Mouse (Mus musculus) hindbrain, embryonic 12.5 days (tissue): Measurements from ENCODE around the gene Acat3. TPM values are rescaled to one million over a fixed set of nuclear protein-coding genes. Genes with fewer than 3 reads are reported as not detected.

ENCODE experiments used
- ATAC-seq: fragments of 200-750 bp; cut with Nextera tagmentation; 2 replicates; pipeline ENCODE4 v1.8.0; 2017; ENCODE audit warnings: moderate TSS enrichment; ENCODE audit not compliant: low FRiP score
- H3K27ac ChIP-seq: fragments of 300-500 bp; sonication (generic); 2 replicates; pipeline ENCODE4 v1.5.1; 2016; ENCODE audit warnings: mild to moderate bottlenecking
- H3K27me3 ChIP-seq: fragments of 300-500 bp; sonication (generic); 2 replicates; pipeline ENCODE4 v1.6.1; 2016; ENCODE audit warnings: mild to moderate bottlenecking
- H3K36me3 ChIP-seq: fragments of 300-500 bp; sonication (generic); 2 replicates; pipeline ENCODE4 v1.6.1; 2016; ENCODE audit warnings: mild to moderate bottlenecking
- H3K4me1 ChIP-seq: fragments of 300-500 bp; sonication (generic); 2 replicates; pipeline ENCODE4 v1.6.1; 2016
- H3K4me2 ChIP-seq: fragments of 300-500 bp; sonication (generic); replicated peaks from 2 replicates; pipeline ENCODE4 v1.6.1; 2016; ENCODE audit warnings: mild to moderate bottlenecking
- H3K4me3 ChIP-seq: fragments of 300-500 bp; sonication (generic); 2 replicates; pipeline ENCODE4 v1.5.1; 2016; ENCODE audit warnings: mild to moderate bottlenecking
- H3K9ac ChIP-seq: fragments of 300-500 bp; sonication (generic); 2 replicates; pipeline ENCODE4 v1.6.1; 2016; ENCODE audit warnings: mild to moderate bottlenecking, moderate library complexity
- H3K9me3 ChIP-seq: fragments of 300-500 bp; sonication (generic); replicated peaks from 2 replicates; pipeline ENCODE4 v1.6.1; 2016; ENCODE audit warnings: mild to moderate bottlenecking
- WGBS: fragments of 180-500 bp; shearing (Covaris S2); methylation state at CpG from one replicate; pipeline ENCODE4 v1.1.7; 2016; 5-methylcytosine and 5-hydroxymethylcytosine counted together
- polyA plus RNA-seq: library from polyadenylated mRNA; unstranded; fragments of >200 nt; fragmentation: Nextera tagmentation; extraction: Ambion mirVana; gene quantifications from 2 replicates; pipeline ENCODE4 v1.2.1, GENCODE M21; 2016

The Acat3 gene
- polyA plus RNA-seq, 1 experiment from 2014 or later = 1.3 TPM

DNA sequence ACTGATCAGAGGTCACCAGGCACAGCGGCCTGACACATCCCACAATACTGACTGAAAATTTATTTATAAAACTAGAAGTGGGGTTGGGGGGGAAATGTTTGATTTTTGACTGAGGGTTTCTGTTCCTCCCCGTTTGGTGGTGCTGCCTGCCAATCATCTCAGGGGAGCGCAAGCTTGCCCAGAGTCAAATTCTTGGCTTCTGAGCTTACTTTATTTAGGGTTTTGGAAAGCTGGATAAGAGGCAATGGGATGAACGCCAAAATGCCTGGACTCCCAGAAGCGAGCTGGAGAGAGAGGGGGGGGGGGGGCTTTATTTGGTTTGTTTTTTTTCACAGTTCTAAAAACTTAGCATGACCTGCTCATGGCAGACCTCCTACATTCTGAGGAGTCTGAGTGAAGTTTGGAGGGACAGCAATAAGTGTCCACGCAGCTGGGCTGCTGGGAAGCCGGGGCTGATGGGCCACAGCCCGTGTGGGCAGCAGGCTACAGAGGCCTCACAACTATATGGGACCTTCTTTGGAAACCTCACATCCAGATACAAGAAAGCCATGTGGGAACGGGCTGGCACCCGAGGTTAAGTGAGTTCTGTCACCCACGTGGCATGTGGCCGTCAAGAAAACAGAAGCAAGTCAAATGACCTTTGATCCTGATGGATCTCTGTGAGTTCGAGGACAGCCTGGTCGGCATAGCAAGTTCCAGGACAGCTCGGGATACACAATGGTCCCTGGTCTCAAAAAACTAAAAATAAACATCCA is 53.2 kb downstream of the Acat3 start:
- Histone ChIP-seq H3K4me1 (no peaks in the 10 kb centered on the region), H3K36me3 (peaks cover 27% of the 10 kb centered on the region; the same call in 1 of the 2 replicates), H3K27ac (no peak overlapping the region), H3K4me2 (no peak overlapping the region), H3K9ac (no peak overlapping the region), H3K4me3 (no peak overlapping the region), H3K27me3 (no peaks in the 10 kb centered on the region), H3K9me3 (no peaks in the 10 kb centered on the region)
- WGBS = 85% methylated on average over 15 of the region's 15 CpGs
- ATAC-seq = no peak

DNA sequence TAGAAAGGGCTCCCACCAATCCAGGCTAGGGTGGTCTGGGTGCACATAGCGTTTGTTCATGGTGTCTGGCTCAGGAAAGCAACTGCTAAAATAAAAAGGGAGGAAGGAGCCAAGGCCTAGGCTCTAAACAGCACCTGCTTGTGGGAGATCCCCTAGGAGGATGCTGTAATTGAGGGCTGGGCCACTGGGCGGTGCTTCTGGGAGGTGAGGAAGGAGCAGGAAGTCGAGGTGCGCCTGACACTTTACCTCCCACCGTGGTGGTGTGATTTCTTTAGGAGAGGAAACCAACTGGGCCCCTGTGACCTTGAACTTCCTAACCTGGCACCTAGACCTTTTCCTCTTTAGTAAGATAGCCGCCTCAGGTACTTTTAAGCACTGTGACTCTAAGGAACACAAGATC is 53.8 kb downstream of the Acat3 start:
- peaks cover 22% of the 10 kb centered on the region; the same call in 1 of the 2 replicates for H3K36me3 ChIP-seq
- no peak for ATAC-seq

DNA sequence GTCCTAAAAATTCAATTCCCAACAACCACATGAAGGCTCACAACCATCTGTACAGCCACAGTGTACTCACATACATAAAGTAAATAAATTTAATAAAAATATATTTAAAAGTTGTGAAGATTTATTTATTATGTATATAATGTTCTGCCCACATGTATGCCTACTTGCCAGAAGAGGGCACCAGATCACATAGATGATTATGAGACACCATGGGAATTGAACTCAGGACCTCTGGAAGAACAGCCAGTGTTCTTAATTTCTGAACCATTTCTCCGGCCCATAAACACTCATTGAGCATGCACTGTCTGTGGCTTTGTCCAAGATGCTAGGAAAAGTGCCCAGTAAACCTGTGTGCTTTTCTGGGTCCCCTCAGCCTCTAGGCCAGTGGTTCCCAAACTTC is 59.2 kb downstream of the Acat3 start:
- Histone ChIP-seq H3K4me2 (no peak overlapping the region), H3K4me3 (no peak overlapping the region), H3K36me3 (no peaks in the 10 kb centered on the region), H3K9me3 (no peaks in the 10 kb centered on the region), H3K9ac (no peak overlapping the region), H3K27ac (no peak overlapping the region), H3K27me3 (no peaks in the 10 kb centered on the region), H3K4me1 (no peaks in the 10 kb centered on the region)
- no peak for ATAC-seq
- 81% methylated on average over 1 of the region's 1 CpGs for WGBS

More for the DNA sequence above, 53.8 kb downstream of the Acat3 start:
- Histone ChIP-seq H3K4me3 (no peak overlapping the region), H3K27ac (no peak overlapping the region), H3K4me1 (no peaks in the 10 kb centered on the region), H3K4me2 (no peak overlapping the region), H3K27me3 (no peaks in the 10 kb centered on the region), H3K9ac (no peak overlapping the region), H3K9me3 (no peaks in the 10 kb centered on the region)
- WGBS = 34% methylated on average over 6 of the region's 6 CpGs

DNA sequence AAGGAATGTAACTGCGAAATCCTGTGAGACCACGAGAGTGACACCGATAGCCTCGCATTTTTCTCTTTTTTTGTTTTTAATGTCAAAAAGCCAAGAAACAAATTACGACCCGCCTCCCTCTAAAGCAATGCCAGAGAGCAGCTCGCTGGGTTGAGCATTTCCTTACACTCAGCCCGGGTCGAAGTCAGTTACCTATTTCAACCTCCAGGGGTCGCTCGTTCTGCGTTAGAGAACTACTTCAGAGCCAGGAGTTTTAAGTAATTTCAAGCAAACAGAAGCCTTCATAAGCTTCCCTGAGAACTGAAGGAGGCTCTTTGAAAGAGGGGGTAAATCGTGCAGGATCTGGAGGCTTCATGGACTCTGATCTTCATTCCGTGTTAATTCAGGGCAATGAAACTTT is 60.2 kb downstream of the Acat3 start:
- Histone ChIP-seq H3K27ac (no peak overlapping the region), H3K4me3 (no peak overlapping the region), H3K4me1 (no peaks in the 10 kb centered on the region), H3K36me3 (no peaks in the 10 kb centered on the region), H3K9ac (no peak overlapping the region), H3K4me2 (peak overlapping the region; percentile 36), H3K27me3 (no peaks in the 10 kb centered on the region), H3K9me3 (no peaks in the 10 kb centered on the region)
- ATAC-seq = no peak
- 5% methylated on average over 14 of the region's 14 CpGs for WGBS

DNA sequence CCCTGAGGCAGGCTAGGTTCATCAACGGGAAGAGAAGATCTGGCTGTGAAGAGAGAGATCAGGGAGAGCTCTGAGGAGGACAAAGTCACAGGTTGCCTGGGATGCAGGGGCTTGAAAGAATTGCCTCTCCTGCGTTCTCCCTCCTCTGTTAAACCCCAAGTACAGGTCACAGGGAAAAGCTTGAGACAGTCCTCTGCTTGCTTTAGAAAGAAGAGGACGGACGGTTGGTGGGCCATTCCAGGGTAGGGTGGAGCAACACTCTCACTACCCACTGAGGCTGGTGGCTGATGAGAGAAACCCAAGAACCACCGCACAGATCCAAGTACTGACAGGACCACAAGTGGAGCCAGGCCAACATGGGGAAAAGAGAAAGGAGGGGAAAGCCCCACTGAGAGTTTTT is 64.7 kb downstream of the Acat3 start, which contains the start of gene Mrgprh:
Mrgprh (plus strand) TSS at position 301 of the 400 bp plus-strand sequence.
- no peaks in the 10 kb centered on the region for H3K36me3 ChIP-seq
- 0 out of 2 replicates have a peak, but pooled peaks cover 6% of the 10 kb centered on the region for H3K4me1 ChIP-seq
- 79% methylated on average over 5 of the region's 5 CpGs for WGBS
- H3K27me3 ChIP-seq = peaks cover 5% of the 10 kb centered on the region; the same call in 1 of the 2 replicates
- no peak within 1 kb of the TSS for H3K9ac ChIP-seq
- no peak within 1 kb of the TSS for H3K4me3 ChIP-seq
- ATAC-seq = no peak
- no peak within 1 kb of the TSS for H3K27ac ChIP-seq
- H3K9me3 ChIP-seq = no peaks in the 10 kb centered on the region
- H3K4me2 ChIP-seq = no peak within 1 kb of the TSS

Other genes starting within 250 kb of the Acat3 start
- gene Igf2r, start 170.9 kb downstream of the Acat3 start, polyA plus RNA-seq = 27.5 and 30.4 TPM in 2 replicates
- gene Mas1, start 72.5 kb downstream of the Acat3 start, polyA plus RNA-seq = 0.27 and 0.41 TPM in 2 replicates
- gene Mrgprh, start 64.6 kb downstream of the Acat3 start, polyA plus RNA-seq = 0.12 TPM in 1 of 2 replicates, not detected in the other
- 1.5 TPM in 2 replicates for gene Pnldc1, start 30.4 kb downstream of the Acat3 start, polyA plus RNA-seq
- 432 and 477 TPM in 2 replicates for gene Tcp1, start 24.9 kb downstream of the Acat3 start, polyA plus RNA-seq
- 136 and 148 TPM in 2 replicates for gene Mrpl18, start 24.3 kb downstream of the Acat3 start, polyA plus RNA-seq
- gene Acat2, start 20.1 kb upstream of the Acat3 start, polyA plus RNA-seq = 352 and 367 TPM in 2 replicates
- gene Wtap, start 53.6 kb upstream of the Acat3 start, polyA plus RNA-seq = 111 and 122 TPM in 2 replicates
- 102 and 108 TPM in 2 replicates for gene Sod2, start 66.2 kb upstream of the Acat3 start, polyA plus RNA-seq
- not detected in 2 replicates for gene Gpr31b, start 111.7 kb upstream of the Acat3 start, polyA plus RNA-seq
- 0.26 TPM in 1 of 2 replicates, not detected in the other for gene Tcp10b, start 120.5 kb upstream of the Acat3 start, polyA plus RNA-seq
- gene Unc93a, start 191.2 kb upstream of the Acat3 start, polyA plus RNA-seq = not detected in 2 replicates